Mouse (Mus musculus): ENCODE measurements around the gene Sh3bgrl2.

GRCm38 (mm10) chr9:83568937-83569336 is 20.8 kb downstream of the Sh3bgrl2 start:
- TF ChIP-seq GATA1 (IDR thresholded peaks at IDR 0.05; ENCODE audit: low read length), result no peak
- no peak for TF ChIP-seq TAL1 (IDR thresholded peaks at IDR 0.05; ENCODE audit: low read length)
